Mouse (Mus musculus) olfactory bulb, adult 2 months (tissue): ENCODE measurements at regions not wholly inside any gene's neighbourhood (a gene's known extent, or its start where the extent isn't known, plus 50 kb on each side); places are given as distances from the start of the nearest gene placed in this dataset.
"Not testable (repeated sequence)": the region's sequence is repeated elsewhere in the genome, so short reads cannot be mapped to it uniquely, and the experiment has no call there.

Experiments used
- H3K27ac ChIP-seq: fragments of 200-500 bp; 2 replicates; pipeline ENCODE4 v1.5.1; 2012; ENCODE audit warnings: low read depth, low read length; ENCODE audit not compliant: insufficient read depth
- H3K4me1 ChIP-seq: fragments of 200-500 bp; 2 replicates; pipeline ENCODE4 v1.6.1; 2012; ENCODE audit warnings: low read length; ENCODE audit not compliant: control insufficient read depth, insufficient read depth
- H3K4me3 ChIP-seq: fragments of 200-500 bp; 2 replicates; pipeline ENCODE4 v1.5.1; 2012; ENCODE audit warnings: mild to moderate bottlenecking, low read depth, low read length, moderate library complexity; ENCODE audit not compliant: insufficient read depth
- CTCF ChIP-seq: fragments of 200-500 bp; IDR thresholded peaks from 2 replicates; pipeline ENCODE4 v1.5.1; 2012; ENCODE audit warnings: low read depth, mild to moderate bottlenecking, low read length, moderate library complexity; ENCODE audit not compliant: insufficient read depth
- POLR2A ChIP-seq: fragments of 200-500 bp; IDR thresholded peaks from 2 replicates; pipeline ENCODE4 v1.6.1; 2012; ENCODE audit warnings: mild to moderate bottlenecking, low read depth, low read length, moderate library complexity; ENCODE audit not compliant: insufficient read depth
- WGBS: fragments of 180-500 bp; shearing (Covaris S2); methylation state at CpG from one replicate; pipeline ENCODE4 v1.1.7; 2018; 5-methylcytosine and 5-hydroxymethylcytosine counted together

- WGBS, result 95% methylated on average over 2 of the region's 2 CpGs
- Histone ChIP-seq H3K4me3 (no peak overlapping the region), H3K27ac (no peak overlapping the region), H3K4me1 (no peaks in the 10 kb centered on the region)
- no peak for TF ChIP-seq POLR2A
- no peak for TF ChIP-seq CTCF
These were observed 290.9 kb upstream of the Klf6 start for GRCm38 (mm10) chr13:5570386-5570785.

GRCm38 (mm10) chr13:5576568-5576967, 284.7 kb upstream of the Klf6 start:
- no peak overlapping the region for H3K27ac ChIP-seq
- no peaks in the 10 kb centered on the region for H3K4me1 ChIP-seq
- H3K4me3 ChIP-seq, result no peak overlapping the region
- 70% methylated on average over 5 of the region's 5 CpGs for WGBS
- no peak for TF ChIP-seq POLR2A
- no peak for TF ChIP-seq CTCF

- H3K4me1 ChIP-seq, H3K27ac ChIP-seq, H3K4me3 ChIP-seq: not testable (repeated sequence)
- 82% methylated on average over 7 of the region's 7 CpGs for WGBS
These were observed 277.6 kb upstream of the Klf6 start for GRCm38 (mm10) chr13:5583681-5584080.

- Histone ChIP-seq H3K27ac (no peak overlapping the region), H3K4me1 (no peaks in the 10 kb centered on the region), H3K4me3 (no peak overlapping the region)
- no peak for TF ChIP-seq CTCF
- no peak for TF ChIP-seq POLR2A
These were observed 274.1 kb upstream of the Klf6 start for GRCm38 (mm10) chr13:5587196-5587595.

- 71% methylated on average over 2 of the region's 2 CpGs for WGBS
- no peak overlapping the region for H3K4me3 ChIP-seq
- H3K27ac ChIP-seq, result no peak overlapping the region
- no peaks in the 10 kb centered on the region for H3K4me1 ChIP-seq
- TF ChIP-seq POLR2A (no peak), CTCF (no peak)
These were observed 270.0 kb upstream of the Klf6 start for GRCm38 (mm10) chr13:5591286-5591685.

- Histone ChIP-seq H3K4me3 (no peak overlapping the region), H3K27ac (no peak overlapping the region), H3K4me1 (no peaks in the 10 kb centered on the region)
- 65% methylated on average over 4 of the region's 4 CpGs for WGBS
- TF ChIP-seq POLR2A (no peak), CTCF (no peak)
These were observed 269.3 kb upstream of the Klf6 start for GRCm38 (mm10) chr13:5591837-5592555.

GRCm38 (mm10) chr13:5592556-5593061, 268.7 kb upstream of the Klf6 start:
- TF ChIP-seq CTCF, result no peak
- Histone ChIP-seq H3K4me1 (no peaks in the 10 kb centered on the region), H3K27ac (no peak overlapping the region), H3K4me3 (no peak overlapping the region)
- WGBS, result 49% methylated on average over 3 of the region's 3 CpGs

DNA sequence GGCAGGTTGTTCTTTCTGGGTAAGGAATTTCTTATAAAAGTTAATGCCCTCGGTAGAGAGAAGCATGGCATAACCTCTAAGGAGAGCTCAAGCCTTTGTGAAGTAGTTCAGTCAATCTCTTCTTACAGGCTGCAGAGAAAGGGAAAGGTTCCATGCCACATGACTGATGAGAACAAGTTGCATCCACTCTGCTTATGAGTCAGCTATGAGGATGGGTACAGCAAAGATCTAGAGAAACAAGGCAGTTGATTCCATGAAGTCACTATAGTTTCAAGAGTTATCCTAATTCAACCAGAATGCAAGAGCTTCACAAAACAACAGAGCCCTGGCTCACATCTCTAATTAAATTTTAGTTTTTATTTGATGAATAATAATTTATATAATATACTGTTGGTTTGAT, 259.6 kb upstream of the Klf6 start:
- TF ChIP-seq POLR2A (no peak), CTCF (no peak)
- Histone ChIP-seq H3K27ac (no peak overlapping the region), H3K4me1 (no peaks in the 10 kb centered on the region), H3K4me3 (no peak overlapping the region)
- WGBS, result 90% methylated on average over 1 of the region's 1 CpGs

GRCm38 (mm10) chr13:5603905-5604596, 257.2 kb upstream of the Klf6 start:
- Histone ChIP-seq H3K4me3 (no peak overlapping the region), H3K27ac (no peak overlapping the region), H3K4me1 (no peaks in the 10 kb centered on the region)
- no peak for TF ChIP-seq POLR2A
- no peak for TF ChIP-seq CTCF
- WGBS, result 45% methylated on average over 5 of the region's 5 CpGs

- TF ChIP-seq POLR2A (no peak), CTCF (no peak)
- Histone ChIP-seq H3K4me3 (no peak overlapping the region), H3K4me1 (no peaks in the 10 kb centered on the region), H3K27ac (no peak overlapping the region)
These were observed 255.9 kb upstream of the Klf6 start for GRCm38 (mm10) chr13:5605418-5605817.
